Mouse (Mus musculus) liver, embryonic 14.5 days (tissue): ENCODE measurements around the gene Klhl11. TPM values are rescaled to one million over a fixed set of nuclear protein-coding genes. Genes with fewer than 3 reads are reported as not detected.

ENCODE experiments used
- ATAC-seq: fragments of 200-750 bp; cut with Nextera tagmentation; 2 replicates; pipeline ENCODE4 v1.8.0; 2017; ENCODE audit warnings: moderate number of reproducible peaks, mild to moderate bottlenecking, moderate library complexity; ENCODE audit not compliant: insufficient read depth
- DNase-seq, 3 experiments: peaks; one replicate each; pipeline ENCODE4 v3.0.0-alpha.2; 2012 to 2013; ENCODE audit warnings: low read depth in 3 of 3, low spot score in 3 of 3
- H3K27ac ChIP-seq: fragments of 300-500 bp; sonication (generic); 2 replicates; pipeline ENCODE4 v1.5.1; 2014; ENCODE audit warnings: moderate library complexity, mild to moderate bottlenecking, control low read depth, inconsistent platforms
- H3K27me3 ChIP-seq: fragments of 300-500 bp; sonication (generic); 2 replicates; pipeline ENCODE4 v1.6.1; 2014; ENCODE audit warnings: mild to moderate bottlenecking, low read length, moderate library complexity; ENCODE audit not compliant: control insufficient read depth, insufficient read depth
- H3K36me3 ChIP-seq: fragments of 300-500 bp; sonication (generic); replicated peaks from 2 replicates; pipeline ENCODE4 v1.6.1; 2014; ENCODE audit warnings: low read depth; ENCODE audit not compliant: control insufficient read depth, insufficient read depth
- H3K4me1 ChIP-seq, 2 experiments: fragments of 200-500 bp in 1 of 2; fragments of 300-500 bp in 1 of 2; sonication (generic) in 1 of 2; replicated peaks; 2 replicates each; pipeline ENCODE4 v1.6.1; 2012 to 2014; ENCODE audit warnings: antibody characterized with exemption in 1 of 2, inconsistent platforms in 1 of 2, low read length in 1 of 2; ENCODE audit not compliant: control insufficient read depth in 2 of 2, insufficient read depth in 2 of 2
- H3K4me2 ChIP-seq: fragments of 300-500 bp; sonication (generic); 2 replicates; pipeline ENCODE4 v1.6.1; 2014; ENCODE audit warnings: low read depth, mild to moderate bottlenecking, control low read depth, moderate library complexity
- H3K4me3 ChIP-seq, 2 experiments: fragments of 200-500 bp in 1 of 2; fragments of 300-500 bp in 1 of 2; sonication (generic) in 1 of 2; 2 replicates each; pipeline ENCODE4 v1.5.1; 2012 to 2014; ENCODE audit warnings: low read depth in 2 of 2, low read length in 2 of 2, mild to moderate bottlenecking in 2 of 2, control low read depth in 1 of 2, inconsistent platforms in 1 of 2, moderate library complexity in 1 of 2; ENCODE audit not compliant: insufficient read depth in 1 of 2
- H3K9ac ChIP-seq: fragments of 300-500 bp; sonication (generic); replicated peaks from 2 replicates; pipeline ENCODE4 v1.6.1; 2014; ENCODE audit warnings: mild to moderate bottlenecking, control low read depth, moderate library complexity
- H3K9me3 ChIP-seq: fragments of 300-500 bp; sonication (generic); 2 replicates; pipeline ENCODE4 v1.6.1; 2016; ENCODE audit warnings: low read length, mixed read lengths; ENCODE audit not compliant: control insufficient read depth
- CTCF ChIP-seq: IDR thresholded peaks from 2 replicates; pipeline ENCODE4 v1.5.1; 2016; ENCODE audit warnings: antibody characterized with exemption, low read depth, control low read depth
- EP300 ChIP-seq: IDR thresholded peaks from 2 replicates; pipeline ENCODE4 v1.6.1; 2016; ENCODE audit warnings: antibody characterized with exemption, low read depth
- WGBS: fragments of 180-500 bp; shearing (Covaris S2); extraction: QIAGEN DNeasy Blood & Tissue Kit; methylation state at CpG from one replicate; pipeline ENCODE4 v1.1.7; 2014; ENCODE audit not compliant: insufficient replicate concordance; 5-methylcytosine and 5-hydroxymethylcytosine counted together
- polyA plus RNA-seq, 2 experiments: library from polyadenylated mRNA; depleted of rRNA in 1 of 2; stranded (reverse) in 1 of 2; unstranded in 1 of 2; fragments of >200 nt; fragmentation: Nextera tagmentation in 1 of 2; extraction: Ambion mirVana in 1 of 2; gene quantifications; 2 replicates each; pipeline versions ENCODE4 v1.2.1 to v1.2.3; 2012 to 2014

The Klhl11 gene
- polyA plus RNA-seq, 2 experiments: 1.2 to 1.8 TPM

GRCm38 (mm10) chr11:100504990-100505660 lies 32.6 kb upstream of the Klhl11 start:
- 81% methylated on average over 12 of the region's 12 CpGs for WGBS

GRCm38 (mm10) chr11:100501321-100501720 lies 28.8 kb upstream of the Klhl11 start:
- Histone ChIP-seq H3K9me3 (no peaks in the 10 kb centered on the region), H3K27ac (no peak overlapping the region), H3K4me2 (no peak overlapping the region), H3K36me3 (peaks cover 30% of the 10 kb centered on the region), H3K4me3 (no peak overlapping the region), H3K4me1 (peaks cover 0 to 14% of the 10 kb centered on the region in 2 experiments; a peak in 3 of 4 replicates), H3K9ac (no peak overlapping the region), H3K27me3 (no peaks in the 10 kb centered on the region)
- no peak for DNase-seq
- ATAC-seq: no peak
- no peak for TF ChIP-seq CTCF
- TF ChIP-seq EP300: no peak
- WGBS: 28% methylated on average over 6 of the region's 6 CpGs

More at GRCm38 (mm10) chr11:100504990-100505660, 32.6 kb upstream of the Klhl11 start:
- H3K36me3 ChIP-seq: peaks cover 10% of the 10 kb centered on the region
- TF ChIP-seq CTCF: no peak
- no peak for TF ChIP-seq EP300
- H3K9ac ChIP-seq: no peak overlapping the region
- H3K4me2 ChIP-seq: no peak overlapping the region
- no peak overlapping the region for H3K27ac ChIP-seq
- no peak for DNase-seq
- H3K27me3 ChIP-seq: no peaks in the 10 kb centered on the region
- H3K9me3 ChIP-seq: no peaks in the 10 kb centered on the region
- H3K4me3 ChIP-seq: no peak overlapping the region
- peaks cover 0 to 14% of the 10 kb centered on the region in 2 experiments; a peak in 3 of 4 replicates for H3K4me1 ChIP-seq
- ATAC-seq: no peak

DNA sequence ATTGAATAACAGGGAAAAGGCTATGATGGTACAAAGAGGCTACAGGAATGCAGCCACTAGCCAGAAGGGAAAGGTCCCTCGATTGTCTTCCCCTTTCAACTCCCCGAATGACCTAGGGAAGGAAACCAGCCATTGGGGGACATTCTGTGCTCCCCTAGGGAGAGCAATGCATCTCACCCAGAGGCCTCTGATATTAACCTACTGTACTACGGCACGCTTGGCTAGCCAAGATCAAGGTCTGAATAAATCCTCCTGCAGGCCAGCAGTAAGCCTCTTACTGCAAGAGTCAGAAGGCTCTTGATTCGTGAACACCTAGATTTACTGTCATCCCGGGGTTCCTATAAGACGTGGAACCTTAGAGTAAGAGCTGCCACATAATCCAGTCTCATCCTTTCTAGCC lies 28.1 kb upstream of the Klhl11 start:
- 70% methylated on average over 7 of the region's 7 CpGs for WGBS
- Histone ChIP-seq H3K9ac (no peak overlapping the region), H3K27me3 (no peaks in the 10 kb centered on the region), H3K27ac (no peak overlapping the region), H3K36me3 (peaks cover 31% of the 10 kb centered on the region), H3K4me3 (no peak overlapping the region), H3K9me3 (no peaks in the 10 kb centered on the region), H3K4me1 (peaks cover 0 to 14% of the 10 kb centered on the region in 2 experiments; a peak in 3 of 4 replicates), H3K4me2 (no peak overlapping the region)
- ATAC-seq (no peak), DNase-seq (no peak)
- TF ChIP-seq CTCF: no peak

GRCm38 (mm10) chr11:100500241-100500640 lies 27.7 kb upstream of the Klhl11 start:
- peaks cover 0 to 13% of the 10 kb centered on the region in 2 experiments; a peak in 3 of 4 replicates for H3K4me1 ChIP-seq
- TF ChIP-seq EP300 (no peak), CTCF (no peak)
- H3K36me3 ChIP-seq: peaks cover 31% of the 10 kb centered on the region
- ATAC-seq (peak; percentile 59; the same call in 1 of the 2 replicates), DNase-seq (no peak)
- H3K9me3 ChIP-seq: no peaks in the 10 kb centered on the region
- H3K27ac ChIP-seq: no peak overlapping the region
- no peak overlapping the region for H3K9ac ChIP-seq
- no peaks in the 10 kb centered on the region for H3K27me3 ChIP-seq
- 27% methylated on average over 3 of the region's 3 CpGs for WGBS
- H3K4me3 ChIP-seq: no peak overlapping the region
- no peak overlapping the region for H3K4me2 ChIP-seq

- Histone ChIP-seq H3K9me3 (no peaks in the 10 kb centered on the region), H3K27ac (no peak overlapping the region), H3K27me3 (no peaks in the 10 kb centered on the region), H3K9ac (no peak overlapping the region), H3K36me3 (peaks cover 50% of the 10 kb centered on the region), H3K4me1 (no peaks in the 10 kb centered on the region), H3K4me2 (no peak overlapping the region), H3K4me3 (no peak overlapping the region)
- TF ChIP-seq EP300 (no peak), CTCF (no peak)
- 84% methylated on average over 12 of the region's 12 CpGs for WGBS
- no peak for ATAC-seq
- no peak for DNase-seq
Observed at GRCm38 (mm10) chr11:100493771-100494170, 21.2 kb upstream of the Klhl11 start.
